Mouse (Mus musculus): ENCODE results near the gene Bcl7b.
"Not testable (repeated sequence)": the region's sequence is repeated elsewhere in the genome, so short reads cannot be mapped to it uniquely, and the experiment has no call there.

Bcl7b gene

GRCm38 (mm10) chr5:135220941-135221340, 52.9 kb downstream of the Bcl7b start:
- DNase-seq (ENCODE audit: low spot score): no peak

- DNase-seq (ENCODE audit: low spot score): no peak
Observed at GRCm38 (mm10) chr5:135222066-135222465, 54.0 kb downstream of the Bcl7b start.

- DNase-seq (ENCODE audit: low spot score): no peak
Observed at GRCm38 (mm10) chr5:135224169-135224568, 56.1 kb downstream of the Bcl7b start.

- DNase-seq (ENCODE audit: low spot score): not testable (repeated sequence)
Observed at GRCm38 (mm10) chr5:135225879-135226278, 57.8 kb downstream of the Bcl7b start.

- DNase-seq (ENCODE audit: low spot score): no peak
Observed at GRCm38 (mm10) chr5:135230186-135230585, 62.1 kb downstream of the Bcl7b start.
